Mouse (Mus musculus) stomach, postnatal 0 days (tissue): ENCODE data around the gene Mgp.

Experiments
- CTCF ChIP-seq: IDR thresholded peaks from 2 replicates; pipeline ENCODE4 v1.5.1; 2016; ENCODE audit warnings: antibody characterized with exemption, low read depth, mild to moderate bottlenecking, moderate library complexity
- EP300 ChIP-seq: optimal IDR thresholded peaks from 2 replicates; pipeline ENCODE3; 2016; ENCODE audit warnings: antibody characterized with exemption

DNA sequence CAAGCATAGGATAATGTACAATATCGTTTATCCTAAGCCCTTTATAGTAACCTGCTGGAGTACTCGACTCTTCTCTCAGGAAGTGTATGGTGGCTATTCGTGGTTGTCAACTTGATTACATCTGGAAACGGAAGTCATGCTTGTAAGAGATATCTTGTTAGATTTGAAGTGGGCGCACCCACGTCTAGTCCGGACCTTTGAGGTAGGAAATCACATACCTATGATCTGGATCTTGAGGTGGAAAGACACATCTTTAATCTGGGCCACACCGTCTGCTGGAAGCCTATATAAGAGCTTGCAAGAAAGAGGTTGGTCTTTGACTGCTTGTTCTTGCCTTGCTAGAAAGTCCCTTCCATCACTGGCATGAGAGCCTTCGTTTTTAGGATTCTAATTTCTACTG lies 26.9 kb upstream of the Mgp start:
- TF ChIP-seq CTCF (no peak), EP300 (no peak)
